Mouse (Mus musculus): ENCODE data around the gene Bcor.

DNA sequence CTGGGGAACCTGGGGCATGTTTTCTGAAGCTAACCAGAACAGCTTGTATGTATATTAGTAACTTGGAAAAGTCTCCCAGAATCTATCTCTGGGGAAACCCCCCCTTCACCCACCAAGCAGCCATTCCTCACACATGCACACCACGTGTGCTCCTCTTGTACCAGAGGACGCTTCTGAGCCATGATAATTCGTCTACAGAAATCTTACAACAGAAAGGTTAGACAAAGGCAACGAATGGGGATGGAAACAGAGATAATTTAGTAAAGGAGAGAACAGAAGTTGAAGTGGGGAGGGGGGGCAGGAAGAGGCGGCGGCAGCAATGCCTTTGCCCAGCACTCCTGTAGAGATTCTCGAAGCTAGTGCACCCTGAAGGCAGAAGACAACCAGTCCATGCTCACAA, 172.6 kb downstream of the Bcor start:
- no peak for TF ChIP-seq GATA1 (IDR thresholded peaks at IDR 0.05; ENCODE audit: borderline replicate concordance, low read length)
- TF ChIP-seq FLI1 (IDR thresholded peaks at IDR 0.05; ENCODE audit: low read length): no peak
